Mouse (Mus musculus) midbrain, embryonic 10.5 days (tissue): ENCODE data around the gene Afap1l2. TPM values are rescaled to one million over a fixed set of nuclear protein-coding genes. Genes with fewer than 3 reads are reported as not detected.

Experiments used
- DNase-seq: peaks from one replicate; pipeline ENCODE4 v3.0.0-alpha.2; 2017; ENCODE audit warnings: low spot score
- H3K27ac ChIP-seq: fragments of 300-500 bp; sonication (generic); replicated peaks from 2 replicates; pipeline ENCODE4 v1.5.1; 2016; ENCODE audit warnings: mild to moderate bottlenecking
- H3K27me3 ChIP-seq: fragments of 300-500 bp; sonication (generic); 2 replicates; pipeline ENCODE4 v1.6.1; 2016; ENCODE audit warnings: low read depth, mild to moderate bottlenecking; ENCODE audit not compliant: poor library complexity, severe bottlenecking
- H3K36me3 ChIP-seq: fragments of 300-500 bp; sonication (generic); 2 replicates; pipeline ENCODE4 v1.6.1; 2016; ENCODE audit warnings: mild to moderate bottlenecking, moderate library complexity
- H3K4me1 ChIP-seq: fragments of 300-500 bp; sonication (generic); 2 replicates; pipeline ENCODE4 v1.6.1; 2016
- H3K4me3 ChIP-seq: fragments of 300-500 bp; sonication (generic); 2 replicates; pipeline ENCODE4 v1.5.1; 2016; ENCODE audit warnings: mild to moderate bottlenecking, moderate library complexity
- H3K9me3 ChIP-seq: fragments of 300-500 bp; sonication (generic); replicated peaks from 2 replicates; pipeline ENCODE4 v1.6.1; 2016; ENCODE audit warnings: mild to moderate bottlenecking
- WGBS: fragments of 180-500 bp; shearing (Covaris S2); methylation state at CpG from one replicate; pipeline ENCODE4 v1.1.7; 2016; 5-methylcytosine and 5-hydroxymethylcytosine counted together
- polyA plus RNA-seq: library from polyadenylated mRNA; unstranded; fragments of >200 nt; fragmentation: Nextera tagmentation; extraction: Ambion mirVana; gene quantifications from 2 replicates; pipeline ENCODE4 v1.2.1, GENCODE M21; 2016

Afap1l2 gene
- polyA plus RNA-seq, 1 experiment from 2014 or later = 3.6 TPM

DNA sequence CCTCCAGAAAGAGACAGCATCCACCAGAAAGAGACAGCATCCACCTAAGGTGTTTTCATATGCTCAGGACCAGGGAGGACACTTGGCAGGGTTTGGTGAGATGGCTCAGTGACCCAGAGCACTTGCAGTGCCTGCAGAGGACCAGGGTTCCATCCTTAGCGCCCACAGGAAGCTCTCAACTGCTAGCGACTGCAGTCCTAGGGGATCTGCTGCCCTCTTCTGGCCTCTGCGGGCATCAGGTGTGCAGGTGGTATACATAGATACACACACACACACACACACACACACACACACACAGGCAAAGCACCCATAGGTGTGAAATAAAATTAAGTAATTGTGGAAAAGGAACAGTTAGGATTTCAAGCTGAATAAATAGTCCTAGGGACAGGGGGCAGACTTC lies 63.2 kb downstream of the Afap1l2 start:
- H3K27ac ChIP-seq = no peak overlapping the region

GRCm38 (mm10) chr19:56944211-56944610 lies 63.8 kb downstream of the Afap1l2 start:
- Histone ChIP-seq H3K36me3 (no peaks in the 10 kb centered on the region), H3K27me3 (no peaks in the 10 kb centered on the region), H3K9me3 (0 out of 2 replicates have a peak, but pooled peaks cover 3% of the 10 kb centered on the region), H3K4me1 (peaks cover 18% of the 10 kb centered on the region), H3K27ac (no peak overlapping the region), H3K4me3 (no peak overlapping the region)
- no peak for DNase-seq
- 91% methylated on average over 9 of the region's 9 CpGs for WGBS

More for the DNA sequence above, 63.2 kb downstream of the Afap1l2 start:
- Histone ChIP-seq H3K4me1 (peaks cover 13% of the 10 kb centered on the region), H3K4me3 (no peak overlapping the region), H3K27me3 (no peaks in the 10 kb centered on the region), H3K36me3 (no peaks in the 10 kb centered on the region), H3K9me3 (0 out of 2 replicates have a peak, but pooled peaks cover 3% of the 10 kb centered on the region)
- WGBS = 95% methylated on average over 3 of the region's 3 CpGs
- no peak for DNase-seq

- peaks cover 17% of the 10 kb centered on the region for H3K4me1 ChIP-seq
- no peaks in the 10 kb centered on the region for H3K27me3 ChIP-seq
- no peak overlapping the region for H3K4me3 ChIP-seq
- H3K36me3 ChIP-seq = no peaks in the 10 kb centered on the region
- 0 out of 2 replicates have a peak, but pooled peaks cover 3% of the 10 kb centered on the region for H3K9me3 ChIP-seq
- 91% methylated on average over 7 of the region's 7 CpGs for WGBS
- DNase-seq = no peak
- H3K27ac ChIP-seq = no peak overlapping the region
These were observed 65.8 kb downstream of the Afap1l2 start for GRCm38 (mm10) chr19:56942216-56942615.

GRCm38 (mm10) chr19:56940507-56940906 lies 67.5 kb downstream of the Afap1l2 start:
- H3K4me3 ChIP-seq = no peak overlapping the region
- H3K36me3 ChIP-seq = no peaks in the 10 kb centered on the region
- peaks cover 16% of the 10 kb centered on the region for H3K4me1 ChIP-seq
- peak overlapping the region; percentile 70 for H3K27ac ChIP-seq
- DNase-seq = no peak
- H3K27me3 ChIP-seq = no peaks in the 10 kb centered on the region
- 94% methylated on average over 11 of the region's 11 CpGs for WGBS
- 0 out of 2 replicates have a peak, but pooled peaks cover 3% of the 10 kb centered on the region for H3K9me3 ChIP-seq

- H3K4me1 ChIP-seq = peaks cover 15% of the 10 kb centered on the region
- DNase-seq = peak; percentile 57
- no peaks in the 10 kb centered on the region for H3K27me3 ChIP-seq
- H3K4me3 ChIP-seq = no peak overlapping the region
- H3K9me3 ChIP-seq = 0 out of 2 replicates have a peak, but pooled peaks cover 3% of the 10 kb centered on the region
- H3K27ac ChIP-seq = peak overlapping the region; percentile 70
- WGBS = 78% methylated on average over 9 of the region's 9 CpGs
- H3K36me3 ChIP-seq = no peaks in the 10 kb centered on the region
These were observed 68.2 kb downstream of the Afap1l2 start for GRCm38 (mm10) chr19:56939826-56940225.

- H3K36me3 ChIP-seq = no peaks in the 10 kb centered on the region
- WGBS = 90% methylated on average over 5 of the region's 5 CpGs
- peaks cover 15% of the 10 kb centered on the region for H3K4me1 ChIP-seq
- no peak overlapping the region for H3K4me3 ChIP-seq
- 0 out of 2 replicates have a peak overlapping the region, but pooled peaks have one; percentile 13 for H3K27ac ChIP-seq
- no peaks in the 10 kb centered on the region for H3K27me3 ChIP-seq
- no peaks in the 10 kb centered on the region for H3K9me3 ChIP-seq
- no peak for DNase-seq
These were observed 70.1 kb downstream of the Afap1l2 start for GRCm38 (mm10) chr19:56937911-56938310.

DNA sequence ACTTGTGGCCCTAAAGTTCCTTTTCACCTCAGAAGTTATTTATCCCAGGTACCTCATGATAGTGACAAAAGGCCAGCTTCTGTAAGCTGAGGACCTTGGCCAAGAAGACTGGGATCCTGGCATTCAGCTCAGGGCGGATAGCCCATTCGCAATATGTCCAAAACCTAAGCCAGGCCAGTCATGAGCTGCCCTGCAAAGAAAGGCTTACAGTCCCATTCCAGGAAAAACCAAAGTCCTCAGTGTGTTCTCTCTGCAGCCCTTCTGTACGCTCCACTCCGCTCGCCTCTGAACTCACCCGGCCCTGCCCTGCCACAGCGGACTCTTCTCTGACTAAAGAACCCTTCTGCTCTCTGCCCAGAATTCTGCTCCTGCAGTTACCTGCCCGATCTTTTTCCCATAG lies 71.8 kb downstream of the Afap1l2 start:
- no peak for DNase-seq
- H3K36me3 ChIP-seq = no peaks in the 10 kb centered on the region
- WGBS = 94% methylated on average over 8 of the region's 8 CpGs
- H3K27me3 ChIP-seq = no peaks in the 10 kb centered on the region
- no peak overlapping the region for H3K27ac ChIP-seq
- H3K4me3 ChIP-seq = no peak overlapping the region
- no peaks in the 10 kb centered on the region for H3K9me3 ChIP-seq
- peaks cover 15% of the 10 kb centered on the region for H3K4me1 ChIP-seq

DNA sequence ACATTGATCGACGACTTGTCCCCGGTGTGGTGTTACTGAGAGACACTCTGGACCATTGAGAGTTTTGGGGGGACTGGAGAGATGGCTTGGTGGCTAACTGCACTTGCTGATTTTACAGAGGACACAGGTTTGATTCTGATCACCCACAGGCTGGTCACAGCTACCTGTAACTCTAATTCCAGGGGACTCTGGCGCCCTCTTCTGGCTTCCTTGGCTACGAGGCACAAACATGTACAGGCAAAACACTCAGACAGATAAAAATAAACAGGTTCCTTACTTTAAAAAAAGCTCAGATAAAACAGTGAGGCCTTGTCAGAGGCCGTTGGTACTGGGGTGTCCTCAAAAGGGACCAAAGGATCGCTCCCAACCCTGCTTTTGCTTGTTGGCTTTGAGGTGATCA lies 72.3 kb downstream of the Afap1l2 start:
- WGBS = 86% methylated on average over 7 of the region's 7 CpGs
- H3K9me3 ChIP-seq = no peaks in the 10 kb centered on the region
- H3K36me3 ChIP-seq = no peaks in the 10 kb centered on the region
- H3K27me3 ChIP-seq = no peaks in the 10 kb centered on the region
- H3K4me1 ChIP-seq = peaks cover 15% of the 10 kb centered on the region
- no peak overlapping the region for H3K4me3 ChIP-seq
- H3K27ac ChIP-seq = no peak overlapping the region
- DNase-seq = no peak

GRCm38 (mm10) chr19:56935111-56935510 lies 72.9 kb downstream of the Afap1l2 start:
- H3K4me3 ChIP-seq = no peak overlapping the region
- no peaks in the 10 kb centered on the region for H3K36me3 ChIP-seq
- 85% methylated on average over 6 of the region's 6 CpGs for WGBS
- H3K27ac ChIP-seq = no peak overlapping the region
- DNase-seq = no peak
- no peaks in the 10 kb centered on the region for H3K9me3 ChIP-seq
- H3K27me3 ChIP-seq = no peaks in the 10 kb centered on the region
- H3K4me1 ChIP-seq = peaks cover 11% of the 10 kb centered on the region

- no peak overlapping the region for H3K4me3 ChIP-seq
- H3K27ac ChIP-seq = no peak overlapping the region
- H3K4me1 ChIP-seq = peaks cover 3% of the 10 kb centered on the region; the same call in 1 of the 2 replicates
- no peak for DNase-seq
- H3K9me3 ChIP-seq = no peaks in the 10 kb centered on the region
- no peaks in the 10 kb centered on the region for H3K36me3 ChIP-seq
- 86% methylated on average over 3 of the region's 3 CpGs for WGBS
- H3K27me3 ChIP-seq = no peaks in the 10 kb centered on the region
These were observed 74.2 kb downstream of the Afap1l2 start for GRCm38 (mm10) chr19:56933800-56934199.

- H3K9me3 ChIP-seq = no peaks in the 10 kb centered on the region
- no peaks in the 10 kb centered on the region for H3K36me3 ChIP-seq
- no peak overlapping the region for H3K27ac ChIP-seq
- no peaks in the 10 kb centered on the region for H3K27me3 ChIP-seq
- 81% methylated on average over 9 of the region's 9 CpGs for WGBS
- H3K4me1 ChIP-seq = no peaks in the 10 kb centered on the region
- DNase-seq = no peak
- H3K4me3 ChIP-seq = no peak overlapping the region
These were observed 78.0 kb downstream of the Afap1l2 start for GRCm38 (mm10) chr19:56930029-56930428.

DNA sequence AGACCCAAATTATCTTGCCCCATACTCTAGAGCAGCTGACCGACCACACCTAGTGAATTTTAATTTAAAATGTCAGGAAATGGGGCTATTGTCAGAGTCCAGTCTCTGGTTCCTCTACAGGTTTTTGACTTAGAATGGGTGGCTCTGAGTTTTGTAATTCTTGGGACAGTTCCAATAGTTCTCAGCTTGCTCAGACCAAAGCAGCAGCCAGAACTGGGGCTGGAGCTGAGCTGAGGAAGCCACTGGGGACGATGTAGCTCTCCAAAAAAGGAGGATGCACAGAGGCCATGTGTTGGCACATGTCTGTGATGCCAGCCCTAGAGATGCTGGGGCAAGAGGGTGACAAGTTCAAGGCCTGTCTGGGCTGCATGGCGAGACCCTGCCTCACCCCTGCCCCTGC lies 78.6 kb downstream of the Afap1l2 start:
- DNase-seq = no peak
- no peaks in the 10 kb centered on the region for H3K27me3 ChIP-seq
- H3K4me1 ChIP-seq = no peaks in the 10 kb centered on the region
- no peak overlapping the region for H3K4me3 ChIP-seq
- no peaks in the 10 kb centered on the region for H3K9me3 ChIP-seq
- H3K36me3 ChIP-seq = no peaks in the 10 kb centered on the region
- no peak overlapping the region for H3K27ac ChIP-seq
- 80% methylated on average over 3 of the region's 3 CpGs for WGBS

- H3K4me3 ChIP-seq = no peak overlapping the region
- no peaks in the 10 kb centered on the region for H3K9me3 ChIP-seq
- 75% methylated on average over 5 of the region's 5 CpGs for WGBS
- no peaks in the 10 kb centered on the region for H3K36me3 ChIP-seq
- peaks cover 6% of the 10 kb centered on the region; the same call in 1 of the 2 replicates for H3K4me1 ChIP-seq
- no peaks in the 10 kb centered on the region for H3K27me3 ChIP-seq
- H3K27ac ChIP-seq = no peak overlapping the region
- DNase-seq = no peak
These were observed 86.3 kb downstream of the Afap1l2 start for GRCm38 (mm10) chr19:56921744-56922143.

GRCm38 (mm10) chr19:56920232-56920631 lies 87.8 kb downstream of the Afap1l2 start:
- Histone ChIP-seq H3K9me3 (no peaks in the 10 kb centered on the region), H3K27ac (no peak overlapping the region), H3K4me1 (peaks cover 6% of the 10 kb centered on the region; the same call in 1 of the 2 replicates), H3K27me3 (no peaks in the 10 kb centered on the region), H3K4me3 (no peak overlapping the region), H3K36me3 (no peaks in the 10 kb centered on the region)
- DNase-seq = no peak
- WGBS = 88% methylated on average over 13 of the region's 13 CpGs
